Mouse (Mus musculus): ENCODE measurements around the gene Bhlhb9.

GRCm38 (mm10) chrX:135752832-135753231 is 44.6 kb upstream of the Bhlhb9 start:
- TF ChIP-seq POLR2AphosphoS5 (IDR thresholded peaks at IDR 0.05; ENCODE audit: borderline replicate concordance, low read depth, low read length), result no peak
- no peak for TF ChIP-seq POLR2A (IDR thresholded peaks at IDR 0.05; ENCODE audit: control insufficient read depth in 1 of 2, insufficient read depth in 1 of 2, low read depth in 1 of 2, low read length in 2 of 2, poor library complexity in 1 of 2)
- no peak for TF ChIP-seq EP300 (IDR thresholded peaks at IDR 0.05; ENCODE audit: low read depth in 1 of 2, low read length in 2 of 2)
- no peak for TF ChIP-seq TAL1 (IDR thresholded peaks at IDR 0.05; ENCODE audit: low read length)
- TF ChIP-seq ZMIZ1 (IDR thresholded peaks at IDR 0.05; ENCODE audit: low read depth, low read length), result no peak
- TF ChIP-seq CHD2 (IDR thresholded peaks at IDR 0.05; ENCODE audit: low read length), result no peak
- no peak for TF ChIP-seq MAFK (IDR thresholded peaks at IDR 0.05; ENCODE audit: borderline replicate concordance, low read depth, low read length)
- TF ChIP-seq GATA1 (IDR thresholded peaks at IDR 0.05; ENCODE audit: low read depth, low read length), result no peak
- TF ChIP-seq ZNF384 (IDR thresholded peaks at IDR 0.05; ENCODE audit: low read depth, low read length), result no peak
- TF ChIP-seq ELF1 (IDR thresholded peaks at IDR 0.05; ENCODE audit: low read depth, low read length), result no peak
- no peak for TF ChIP-seq USF1 (IDR thresholded peaks at IDR 0.05; ENCODE audit: low read depth, low read length)
- no peak for TF ChIP-seq BHLHE40 (IDR thresholded peaks at IDR 0.05; ENCODE audit: borderline replicate concordance, low read depth, low read length)
- peak; percentile 73 to 84 (median 78) for TF ChIP-seq CTCF (IDR thresholded peaks at IDR 0.05 in 2 of 3, conservative IDR thresholded peaks at IDR 0.05 in 1 of 3; ENCODE audit: control insufficient read depth in 1 of 3, insufficient read depth in 1 of 3, low read depth in 2 of 3, low read length in 3 of 3, poor library complexity in 1 of 3, severe bottlenecking in 1 of 3)
